8 mouse cellular contexts compared by ENCODE assay signal in the genomic region with DNA sequence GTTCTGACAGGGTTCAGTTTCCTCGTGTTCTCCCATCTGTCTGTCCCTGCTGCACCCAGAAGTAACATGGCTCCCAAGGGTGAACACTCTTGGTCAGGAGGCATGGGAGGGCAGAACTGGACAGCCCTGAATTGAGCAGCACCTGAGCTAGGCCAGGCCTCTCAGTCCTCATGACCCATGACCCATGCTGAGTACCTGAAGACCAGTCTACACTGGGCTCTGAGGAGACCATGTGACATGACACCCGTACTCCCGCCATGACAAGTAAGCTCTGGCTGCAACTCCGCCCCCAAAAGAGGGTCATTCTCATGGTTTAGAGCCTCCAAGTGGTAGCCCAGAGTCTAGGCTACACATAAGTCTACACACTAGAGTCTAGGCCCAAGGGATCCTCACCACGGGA.
DNase-seq lines count a peak whose midpoint lies in the region; ATAC-seq and TF ChIP-seq lines count a peak whose summit lies in the region.

No protein-coding gene starts in this region.

- ATAC-seq in forebrain, embryonic 12.5 days (ENCODE audit: low FRiP score): peak; percentile 52
- peak; percentile 32; the same call in 1 of the 2 replicates for ATAC-seq in neural tube, embryonic 11.5 days (ENCODE audit: insufficient read depth, low FRiP score, low TSS enrichment)
- ATAC-seq in neural tube, embryonic 15.5 days (ENCODE audit: low FRiP score): no peak
- ATAC-seq in intestine, postnatal 0 days: no peak

- H3K79me2 ChIP-seq in myocyte (ENCODE audit: control insufficient read depth, insufficient read depth): no peaks in the 10 kb centered on the region

- peaks cover 24% of the 10 kb centered on the region for H3K27me3 ChIP-seq in forebrain, embryonic 12.5 days
- peaks cover 41% of the 10 kb centered on the region for H3K27me3 ChIP-seq in forebrain, embryonic 10.5 days (ENCODE audit: poor library complexity, severe bottlenecking)
- no peaks in the 10 kb centered on the region for H3K27me3 ChIP-seq in neural tube, embryonic 11.5 days (ENCODE audit: control insufficient read depth, insufficient read depth, low read length)
- H3K27me3 ChIP-seq in neural tube, embryonic 15.5 days (replicated peaks): no peaks in the 10 kb centered on the region; the same call in 1 of the 2 replicates
- H3K27me3 ChIP-seq in intestine, postnatal 0 days (replicated peaks; ENCODE audit: control insufficient read depth, insufficient read depth, low read length): no peaks in the 10 kb centered on the region
- no peaks in the 10 kb centered on the region for H3K27me3 ChIP-seq in myocyte (ENCODE audit: control insufficient read depth, insufficient read depth, insufficient read length)

- no peak overlapping the region for H3K4me3 ChIP-seq in forebrain, embryonic 12.5 days (replicated peaks)
- H3K4me3 ChIP-seq in forebrain, embryonic 10.5 days: no peak overlapping the region
- no peak overlapping the region for H3K4me3 ChIP-seq in neural tube, embryonic 11.5 days (ENCODE audit: low read depth, low read length)
- H3K4me3 ChIP-seq in neural tube, embryonic 15.5 days (replicated peaks): no peak overlapping the region
- no peak overlapping the region for H3K4me3 ChIP-seq in intestine, postnatal 0 days (ENCODE audit: low read depth, low read length)
- H3K4me3 ChIP-seq in myocyte: no peak overlapping the region

- peaks cover 10% of the 10 kb centered on the region for H3K4me1 ChIP-seq in forebrain, embryonic 12.5 days
- peaks cover 28% of the 10 kb centered on the region for H3K4me1 ChIP-seq in forebrain, embryonic 10.5 days
- peaks cover 4% of the 10 kb centered on the region for H3K4me1 ChIP-seq in neural tube, embryonic 11.5 days (ENCODE audit: control insufficient read depth, insufficient read depth, low read length)
- peaks cover 13% of the 10 kb centered on the region for H3K4me1 ChIP-seq in neural tube, embryonic 15.5 days
- H3K4me1 ChIP-seq in intestine, postnatal 0 days (replicated peaks; ENCODE audit: control insufficient read depth, insufficient read depth, low read length): no peaks in the 10 kb centered on the region

- no peak overlapping the region for H3K9ac ChIP-seq in forebrain, embryonic 12.5 days
- no peak overlapping the region for H3K9ac ChIP-seq in neural tube, embryonic 11.5 days (ENCODE audit: low read length)
- H3K9ac ChIP-seq in neural tube, embryonic 15.5 days (replicated peaks): no peak overlapping the region
- no peak overlapping the region for H3K9ac ChIP-seq in intestine, postnatal 0 days (ENCODE audit: low read depth, low read length)

- H3K27ac ChIP-seq in forebrain, embryonic 12.5 days: no peak overlapping the region
- H3K27ac ChIP-seq in forebrain, embryonic 10.5 days: no peak overlapping the region
- H3K27ac ChIP-seq in neural tube, embryonic 11.5 days (ENCODE audit: low read depth, low read length): no peak overlapping the region
- H3K27ac ChIP-seq in neural tube, embryonic 15.5 days (replicated peaks): no peak overlapping the region
- H3K27ac ChIP-seq in intestine, postnatal 0 days (ENCODE audit: low read depth, low read length): no peak overlapping the region

- no peak overlapping the region for H3ac ChIP-seq in myocyte (ENCODE audit: control insufficient read depth, insufficient read length)

- DNase-seq in forebrain, embryonic 10.5 days (ENCODE audit: extremely low spot score, low spot score): no peak
- no peak for DNase-seq in neural tube, embryonic 11.5 days (ENCODE audit: low spot score)
- no peak for DNase-seq in heart, adult 18-20 months
- no peak for DNase-seq in thymus, postnatal 4 days

- TF ChIP-seq POLR2A in myocyte (IDR thresholded peaks at IDR 0.05; ENCODE audit: insufficient read length, low read depth): no peak

- no peak for TF ChIP-seq CTCF in intestine, postnatal 0 days (IDR thresholded peaks at IDR 0.05; ENCODE audit: low read depth)

- H3K36me3 ChIP-seq in forebrain, embryonic 12.5 days (replicated peaks): no peaks in the 10 kb centered on the region
- no peaks in the 10 kb centered on the region for H3K36me3 ChIP-seq in forebrain, embryonic 10.5 days (replicated peaks)
- H3K36me3 ChIP-seq in neural tube, embryonic 11.5 days (ENCODE audit: control insufficient read depth, insufficient read depth, low read length): no peaks in the 10 kb centered on the region
- no peaks in the 10 kb centered on the region for H3K36me3 ChIP-seq in neural tube, embryonic 15.5 days
- no peaks in the 10 kb centered on the region for H3K36me3 ChIP-seq in intestine, postnatal 0 days (ENCODE audit: control insufficient read depth, insufficient read depth)
- H3K36me3 ChIP-seq in myocyte (ENCODE audit: control insufficient read depth, insufficient read depth): no peaks in the 10 kb centered on the region

- 69% methylated on average over 5 of the region's 5 CpGs for WGBS in forebrain, embryonic 12.5 days
- WGBS in forebrain, embryonic 10.5 days: 67% methylated on average over 5 of the region's 5 CpGs
- WGBS in neural tube, embryonic 11.5 days: 75% methylated on average over 5 of the region's 5 CpGs
- 63% methylated on average over 5 of the region's 5 CpGs for WGBS in neural tube, embryonic 15.5 days
- WGBS in intestine, postnatal 0 days: 57% methylated on average over 5 of the region's 5 CpGs

- H3K4me2 ChIP-seq in forebrain, embryonic 12.5 days: peak overlapping the region; percentile 88; the same call in 1 of the 2 replicates
- no peak overlapping the region for H3K4me2 ChIP-seq in neural tube, embryonic 11.5 days (ENCODE audit: low read depth)
- H3K4me2 ChIP-seq in neural tube, embryonic 15.5 days: no peak overlapping the region; the same call in 1 of the 2 replicates
- H3K4me2 ChIP-seq in intestine, postnatal 0 days (replicated peaks; ENCODE audit: low read depth): peak overlapping the region; percentile 88; the same call in 1 of the 2 replicates
- H3K4me2 ChIP-seq in myocyte (ENCODE audit: low read depth): peak overlapping the region; percentile 95

- H3K9me3 ChIP-seq in forebrain, embryonic 12.5 days: no peaks in the 10 kb centered on the region
- H3K9me3 ChIP-seq in forebrain, embryonic 10.5 days: no peaks in the 10 kb centered on the region
- no peaks in the 10 kb centered on the region for H3K9me3 ChIP-seq in neural tube, embryonic 11.5 days (ENCODE audit: control insufficient read depth, low read length)
- no peaks in the 10 kb centered on the region for H3K9me3 ChIP-seq in neural tube, embryonic 15.5 days (replicated peaks)
- H3K9me3 ChIP-seq in intestine, postnatal 0 days (ENCODE audit: control insufficient read depth): no peaks in the 10 kb centered on the region

TF ChIP-seq in myocyte, 11 proteins besides CTCF, POLR2A, EP300 and RAD21:
- TF ChIP-seq MYOD1 (IDR thresholded peaks at IDR 0.05; ENCODE audit: control insufficient read depth in 1 of 3, insufficient read length in 2 of 3, low read depth in 2 of 3) (no peak), CEBPB (IDR thresholded peaks at IDR 0.05; ENCODE audit: insufficient read depth, poor library complexity, severe bottlenecking) (no peak)

Comparison
In these comparisons a context has a peak if more than half of its experiments do, and no peak if none do; other contexts are left out.
1. ATAC-seq: peak in forebrain, embryonic 12.5 days (single experiment) and neural tube, embryonic 11.5 days (single experiment); none in neural tube, embryonic 15.5 days (single experiment) and intestine, postnatal 0 days (single experiment).
2. H3K4me2 ChIP-seq: peak in forebrain, embryonic 12.5 days (single experiment), intestine, postnatal 0 days (single experiment) and myocyte (single experiment); none in neural tube, embryonic 11.5 days (single experiment) and neural tube, embryonic 15.5 days (single experiment).